Mouse (Mus musculus) myocyte (in vitro differentiated cells): ENCODE data around the gene Pde6d. TPM values are rescaled to one million over a fixed set of nuclear protein-coding genes. Genes with fewer than 3 reads are reported as not detected.
A peak's percentile ranks its signal among the peaks of the same experiment; 100 is the strongest.

Experiments used
- H3K27me3 ChIP-seq: one replicate; pipeline ENCODE4 v1.6.1; 2011; ENCODE audit not compliant: control insufficient read depth, insufficient read depth, insufficient read length
- H3K36me3 ChIP-seq: one replicate; pipeline ENCODE4 v1.6.1; 2011; ENCODE audit not compliant: control insufficient read depth, insufficient read depth
- H3K4me2 ChIP-seq: one replicate; pipeline ENCODE4 v1.6.1; 2011; ENCODE audit warnings: low read depth, control low read depth
- H3K4me3 ChIP-seq: one replicate; pipeline ENCODE4 v1.5.1; 2011; ENCODE audit warnings: mild to moderate bottlenecking, control low read depth, moderate library complexity
- H3K79me2 ChIP-seq: one replicate; pipeline ENCODE4 v1.6.1; 2011; ENCODE audit not compliant: control insufficient read depth, insufficient read depth
- H3ac ChIP-seq: one replicate; pipeline ENCODE4 v1.6.1; 2011; ENCODE audit not compliant: control insufficient read depth, insufficient read length
- E2F4 ChIP-seq: IDR thresholded peaks from one replicate; pipeline ENCODE4 v1.6.1; 2011; ENCODE audit warnings: mild to moderate bottlenecking, control low read depth, moderate library complexity; ENCODE audit not compliant: insufficient read depth
- MAX ChIP-seq: IDR thresholded peaks from one replicate; pipeline ENCODE4 v1.6.1; 2011; ENCODE audit warnings: low read depth, mild to moderate bottlenecking, control low read depth
- MYOD1 ChIP-seq, 3 experiments: IDR thresholded peaks; one replicate each; pipeline ENCODE4 v1.6.1; 2011; ENCODE audit warnings: control low read depth in 2 of 3, low read depth in 2 of 3, mild to moderate bottlenecking in 2 of 3, moderate library complexity in 1 of 3; ENCODE audit not compliant: insufficient read length in 2 of 3, control insufficient read depth in 1 of 3
- MYOG ChIP-seq, 3 experiments: IDR thresholded peaks; one replicate each; pipeline ENCODE4 v1.6.1; 2011; ENCODE audit warnings: control low read depth in 2 of 3, low read depth in 2 of 3, mild to moderate bottlenecking in 2 of 3; ENCODE audit not compliant: insufficient read length in 2 of 3, control insufficient read depth in 1 of 3, insufficient read depth in 1 of 3
- POLR2A ChIP-seq: IDR thresholded peaks from one replicate; pipeline ENCODE4 v1.6.1; 2011; ENCODE audit warnings: low read depth, mild to moderate bottlenecking, control low read depth, moderate library complexity; ENCODE audit not compliant: insufficient read length
- POLR2AphosphoS2 ChIP-seq: IDR thresholded peaks from one replicate; pipeline ENCODE4 v1.6.1; 2011; ENCODE audit warnings: low read depth, control low read depth; ENCODE audit not compliant: insufficient read length
- REST ChIP-seq: IDR thresholded peaks from one replicate; pipeline ENCODE4 v1.6.1; 2011; ENCODE audit warnings: mild to moderate bottlenecking, control low read depth, moderate library complexity; ENCODE audit not compliant: insufficient read depth, insufficient read length
- SRF ChIP-seq: IDR thresholded peaks from one replicate; pipeline ENCODE4 v1.6.1; 2011; ENCODE audit warnings: low read depth; ENCODE audit not compliant: control insufficient read depth, insufficient read length
- TCF12 ChIP-seq: IDR thresholded peaks from one replicate; pipeline ENCODE4 v1.6.1; 2011; ENCODE audit warnings: mild to moderate bottlenecking, control low read depth; ENCODE audit not compliant: poor library complexity, insufficient read depth, severe bottlenecking
- TCF3 ChIP-seq: IDR thresholded peaks from one replicate; pipeline ENCODE4 v1.6.1; 2011; ENCODE audit warnings: low read depth, control low read depth; ENCODE audit not compliant: insufficient read length
- USF1 ChIP-seq: IDR thresholded peaks from one replicate; pipeline ENCODE4 v1.6.1; 2011; ENCODE audit warnings: low read depth, mild to moderate bottlenecking, control low read depth, moderate library complexity
- polyA plus RNA-seq: library from polyadenylated mRNA; unstranded; fragments of >200 nt; fragmentation: generic; extraction: Trizol; gene quantifications from one replicate; pipeline ENCODE4 v1.2.1, GENCODE M21; 2012; ENCODE audit warnings: missing spikeins

The Pde6d gene
- polyA plus RNA-seq, 1 experiment: 50.0 TPM

DNA sequence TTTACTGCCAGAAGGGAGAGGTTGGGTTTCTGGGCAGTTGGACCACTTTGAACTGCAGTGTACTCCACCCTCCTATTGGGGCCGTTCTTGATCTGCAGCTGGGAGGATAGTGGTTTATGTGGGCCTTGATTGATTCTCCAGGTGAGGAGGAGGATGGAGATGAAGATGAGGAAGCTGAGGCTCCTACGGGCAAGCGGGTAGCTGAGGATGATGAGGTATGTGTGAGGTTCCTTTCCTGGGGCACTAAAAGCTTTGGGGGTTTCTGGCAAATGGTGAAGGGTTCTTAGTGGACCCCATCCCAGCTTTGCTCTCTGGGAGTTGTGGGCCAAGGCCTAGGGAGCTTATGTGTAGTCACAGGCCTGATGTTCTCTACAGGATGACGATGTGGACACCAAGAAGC is 52.8 kb downstream of the Pde6d start:
- Histone ChIP-seq H3K4me2 (peak overlapping the region; percentile 97), H3K36me3 (peaks cover 32% of the 10 kb centered on the region), H3K4me3 (peak overlapping the region; percentile 81), H3ac (no peak overlapping the region), H3K27me3 (no peaks in the 10 kb centered on the region), H3K79me2 (peaks cover 47% of the 10 kb centered on the region)
- TF ChIP-seq E2F4 (no peak), USF1 (no peak), POLR2AphosphoS2 (no peak), TCF12 (no peak), MYOG (IDR thresholded peaks at IDR 0.05; ENCODE audit: control insufficient read depth in 1 of 3, insufficient read depth in 1 of 3, insufficient read length in 2 of 3, low read depth in 2 of 3) (no peak)

DNA sequence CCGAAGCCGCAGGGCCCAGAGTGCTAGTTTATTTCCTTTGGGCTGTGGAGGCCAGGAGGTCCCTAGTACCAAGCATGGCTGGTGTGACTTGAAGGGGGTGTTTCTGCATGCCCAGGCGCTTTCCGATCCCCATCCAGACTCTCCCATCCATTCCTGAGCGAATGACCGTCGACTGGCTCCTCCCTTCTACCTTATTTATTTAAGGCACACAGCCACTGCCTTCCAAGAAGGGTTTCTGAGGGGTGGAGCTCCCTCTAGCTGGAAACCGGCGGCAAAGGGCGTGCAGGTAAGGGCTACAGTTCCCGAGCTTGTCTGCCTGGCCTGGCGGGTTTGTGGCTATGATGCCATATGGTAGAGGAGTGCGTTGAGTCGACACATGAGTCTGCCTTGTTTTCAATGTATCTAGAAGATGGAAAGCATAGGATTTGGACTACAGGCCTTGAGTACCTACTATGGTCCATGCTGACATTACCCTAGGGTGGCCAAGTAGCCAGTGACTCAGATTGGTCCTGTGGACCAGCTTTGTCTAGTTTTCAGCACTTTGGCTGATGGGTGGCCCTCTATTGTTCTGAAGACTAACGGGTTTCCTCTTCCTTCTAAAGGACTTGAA is 53.8 kb downstream of the Pde6d start:
- H3K27me3 ChIP-seq: no peaks in the 10 kb centered on the region
- peak overlapping the region; percentile 85 for H3ac ChIP-seq
- peaks cover 32% of the 10 kb centered on the region for H3K36me3 ChIP-seq
- peaks cover 47% of the 10 kb centered on the region for H3K79me2 ChIP-seq
- TF ChIP-seq SRF: no peak
- no peak for TF ChIP-seq E2F4
- TF ChIP-seq POLR2A: peak; percentile 32
- TF ChIP-seq POLR2AphosphoS2: peak; percentile 57
- TF ChIP-seq REST: no peak
- H3K4me2 ChIP-seq: peak overlapping the region; percentile 97
- peak overlapping the region; percentile 81 for H3K4me3 ChIP-seq

DNA sequence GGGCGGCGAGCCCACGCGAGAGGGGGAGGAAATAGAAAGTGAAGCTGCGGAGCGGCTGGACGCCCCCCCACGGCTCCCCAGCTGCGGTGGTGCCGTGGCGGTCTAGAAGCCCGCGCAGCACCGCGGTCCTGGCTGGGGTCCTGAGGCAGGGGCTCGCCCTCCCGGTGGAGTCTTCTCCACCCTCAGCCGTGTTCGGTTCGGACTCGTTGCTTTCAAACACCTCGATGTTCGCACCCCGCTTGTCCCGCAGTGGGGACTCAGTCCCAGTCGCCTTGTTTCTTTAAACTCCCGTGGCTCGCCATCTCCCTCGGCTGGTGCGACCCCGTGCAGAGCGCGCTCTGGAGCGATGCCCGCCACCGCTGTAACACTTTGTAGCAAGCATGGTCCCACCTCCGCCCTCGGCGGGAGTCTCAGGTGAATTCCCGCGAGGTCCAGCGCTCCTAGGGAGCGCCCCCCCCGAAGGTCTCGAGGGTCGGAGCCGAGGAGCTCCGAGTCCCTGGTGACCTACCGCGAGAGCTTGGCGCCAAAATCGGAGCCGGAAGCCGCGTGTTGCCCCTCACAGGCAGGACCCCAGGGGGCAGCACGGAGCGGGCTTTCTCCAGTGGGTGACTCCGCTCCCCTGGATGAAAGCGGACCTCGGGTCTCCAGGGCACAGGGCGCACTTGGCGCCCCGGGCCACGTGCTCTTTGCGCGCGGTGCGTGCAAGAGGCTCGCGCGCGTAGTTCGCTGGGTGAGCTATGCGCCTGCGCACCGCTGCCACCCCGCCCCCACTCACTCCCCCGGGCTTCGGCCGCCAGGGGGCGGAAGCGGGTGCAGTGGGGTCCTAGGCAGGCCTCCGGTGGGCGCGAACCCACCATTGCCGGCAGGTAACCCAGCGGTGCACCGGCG is 54.6 kb downstream of the Pde6d start:
- peaks cover 25% of the 10 kb centered on the region for H3K36me3 ChIP-seq
- H3K4me2 ChIP-seq: peak overlapping the region; percentile 97
- peaks cover 44% of the 10 kb centered on the region for H3K79me2 ChIP-seq
- no peaks in the 10 kb centered on the region for H3K27me3 ChIP-seq
- peak overlapping the region; percentile 81 for H3K4me3 ChIP-seq
- H3ac ChIP-seq: peak overlapping the region; percentile 85
- peak; percentile 62 for TF ChIP-seq MAX
- no peak for TF ChIP-seq TCF3
- TF ChIP-seq MYOG (IDR thresholded peaks at IDR 0.05; ENCODE audit: control insufficient read depth in 1 of 3, insufficient read depth in 1 of 3, insufficient read length in 2 of 3, low read depth in 2 of 3): peak in 1 of 3 experiments; percentile 38
- TF ChIP-seq POLR2AphosphoS2: peak; percentile 64
- TF ChIP-seq E2F4: peak; percentile 55
- peak; percentile 53 for TF ChIP-seq POLR2A
- TF ChIP-seq USF1: peak; percentile 75
- no peak for TF ChIP-seq REST
- peak in 1 of 3 experiments; percentile 32 for TF ChIP-seq MYOD1 (IDR thresholded peaks at IDR 0.05; ENCODE audit: control insufficient read depth in 1 of 3, insufficient read length in 2 of 3, low read depth in 2 of 3)
- TF ChIP-seq SRF: no peak

DNA sequence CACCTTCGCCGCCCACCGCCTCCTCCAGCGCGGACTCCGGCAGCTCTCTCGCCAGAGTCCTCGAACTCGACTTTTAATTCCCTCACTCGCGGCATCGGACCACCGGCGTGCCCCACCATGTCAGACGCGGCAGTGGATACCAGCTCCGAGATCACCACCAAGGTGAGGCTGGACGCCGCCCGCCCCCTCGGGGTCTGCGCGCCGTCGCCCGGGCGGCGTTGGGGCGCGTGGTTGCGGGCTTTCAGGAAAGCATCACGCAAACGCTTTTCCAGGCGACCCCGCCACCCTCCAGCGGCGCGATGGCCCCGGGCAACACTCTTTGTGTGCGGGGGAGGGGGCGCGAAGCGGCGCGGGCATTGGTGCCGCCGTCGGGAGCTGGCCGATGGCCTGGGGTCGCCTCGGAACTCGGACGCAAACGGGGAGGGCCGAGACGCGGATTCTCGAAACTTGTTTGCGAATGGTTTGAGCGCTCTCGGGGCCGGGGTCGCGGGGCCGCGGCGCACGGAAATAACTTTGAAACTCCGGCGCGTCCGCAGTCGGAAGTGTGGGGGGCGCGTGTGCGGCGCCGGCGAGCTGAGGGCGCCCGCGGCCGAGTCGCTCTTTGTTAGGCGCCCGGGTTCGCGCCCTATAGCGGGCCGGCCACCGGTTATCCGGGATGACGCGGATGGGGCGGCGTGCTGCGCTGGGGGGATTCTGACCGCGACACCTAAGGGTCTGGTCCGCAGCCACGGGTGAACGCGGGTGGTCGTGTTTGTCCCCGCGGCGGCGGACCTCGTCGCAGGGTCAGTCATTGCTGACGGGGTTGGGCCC is 55.4 kb downstream of the Pde6d start:
- Histone ChIP-seq H3K79me2 (peaks cover 44% of the 10 kb centered on the region), H3K4me3 (peak overlapping the region; percentile 81), H3ac (peak overlapping the region; percentile 85), H3K36me3 (peaks cover 22% of the 10 kb centered on the region), H3K27me3 (no peaks in the 10 kb centered on the region), H3K4me2 (no peak overlapping the region)
- no peak for TF ChIP-seq POLR2AphosphoS2
- TF ChIP-seq MYOG (IDR thresholded peaks at IDR 0.05; ENCODE audit: control insufficient read depth in 1 of 3, insufficient read depth in 1 of 3, insufficient read length in 2 of 3, low read depth in 2 of 3): peak in 1 of 3 experiments; percentile 15
- peak; percentile 39 for TF ChIP-seq POLR2A

DNA sequence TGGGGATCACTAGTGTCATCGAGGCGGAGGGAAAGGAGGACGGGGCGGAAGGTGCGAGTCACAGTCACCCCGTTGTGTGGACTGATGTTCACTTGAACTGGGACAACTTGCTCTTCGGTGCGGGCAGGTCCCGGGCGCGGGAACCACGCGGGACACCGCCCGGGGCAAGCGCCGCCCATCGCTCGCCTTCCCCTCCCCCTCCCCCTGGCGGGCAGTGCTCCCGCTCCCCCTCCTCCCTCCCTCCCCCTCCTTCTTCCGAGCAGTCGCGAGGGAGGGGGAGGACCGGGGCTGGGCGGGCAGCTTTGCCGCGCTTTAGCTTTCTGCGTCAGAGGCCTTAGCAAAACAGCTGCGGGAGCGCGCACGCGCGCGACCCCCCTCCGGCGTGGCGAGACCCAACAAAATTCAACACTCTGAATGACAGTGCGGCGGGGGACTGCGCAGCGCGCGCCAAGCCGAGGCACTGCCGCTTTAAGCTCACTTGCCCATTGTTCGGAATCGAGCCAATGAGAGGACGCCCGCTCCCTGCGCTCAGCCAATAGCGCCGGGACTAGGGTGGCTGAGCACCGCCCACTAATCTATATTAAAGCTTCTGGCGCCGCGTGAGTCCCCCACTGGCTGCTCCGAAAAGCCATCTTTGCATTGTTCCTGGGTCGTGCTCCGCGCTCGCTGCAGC is 56.2 kb downstream of the Pde6d start, which contains the start of gene Ptma:
Ptma (plus strand) TSS at position 611 of the 673 bp plus-strand sequence.
- Histone ChIP-seq H3ac (peak within 1 kb of the TSS; percentile 85), H3K79me2 (peaks cover 43% of the 10 kb centered on the region), H3K36me3 (peaks cover 20% of the 10 kb centered on the region), H3K4me2 (peak within 1 kb of the TSS; percentile 99), H3K4me3 (peak within 1 kb of the TSS; percentile 81), H3K27me3 (no peaks in the 10 kb centered on the region)
- TF ChIP-seq E2F4 (peak; percentile 18), MYOG (IDR thresholded peaks at IDR 0.05; ENCODE audit: control insufficient read depth in 1 of 3, insufficient read depth in 1 of 3, insufficient read length in 2 of 3, low read depth in 2 of 3) (peak in 1 of 3 experiments; percentile 10), MAX (no peak), REST (no peak), POLR2A (peak; percentile 89), POLR2AphosphoS2 (peak; percentile 98)
